Mouse (Mus musculus): Measurements from ENCODE around the gene Lrsam1.

GRCm38 (mm10) chr2:32926330-32927075 is 34.9 kb downstream of the Lrsam1 start:
- TF ChIP-seq CTCF (IDR thresholded peaks at IDR 0.05; ENCODE audit: low read depth, low read length) (no peak), GATA1 (IDR thresholded peaks at IDR 0.05; ENCODE audit: borderline replicate concordance, low read length) (no peak)
